Mouse (Mus musculus) frontal cortex, adult 2 months (tissue): Measurements from ENCODE around the gene Prkch. TPM values are rescaled to one million over a fixed set of nuclear protein-coding genes. Genes with fewer than 3 reads are reported as not detected.

Experiments used
- DNase-seq, 2 experiments: peaks; one replicate each; pipeline ENCODE4 v3.0.0; 2022; ENCODE audit warnings: low spot score in 1 of 2; ENCODE audit errors: extremely low spot score in 1 of 2
- polyA plus RNA-seq: library from polyadenylated mRNA; depleted of rRNA; stranded (reverse); fragments of >200 nt; gene quantifications from 2 replicates; pipeline ENCODE4 v1.2.3, GENCODE M21; 2012

Prkch gene
- polyA plus RNA-seq, 1 experiment: 3.1 TPM

- no peak for DNase-seq
These were observed 158.0 kb downstream of the Prkch start for GRCm38 (mm10) chr12:73742577-73742976.

- DNase-seq: no peak
These were observed 158.5 kb downstream of the Prkch start for GRCm38 (mm10) chr12:73743087-73743486.

DNA sequence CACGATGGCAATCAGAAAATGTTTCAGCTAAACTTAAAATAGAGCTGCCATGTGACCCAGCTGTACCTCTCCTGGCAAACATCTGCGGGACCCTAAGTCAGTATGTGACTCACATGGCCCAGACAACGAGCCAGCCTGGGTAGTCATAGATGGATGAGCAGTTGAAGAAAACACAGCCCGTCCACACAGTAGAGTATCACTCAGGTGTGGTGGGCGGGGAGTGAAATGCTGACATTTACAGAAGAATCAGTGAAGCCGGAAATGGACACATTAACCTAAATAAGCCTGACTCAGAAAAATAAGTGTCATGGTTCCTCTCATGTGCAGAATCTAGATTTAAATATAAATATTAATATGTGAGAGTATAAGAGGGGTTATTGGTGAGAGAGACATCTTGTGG lies 161.5 kb downstream of the Prkch start:
- DNase-seq: no peak

DNA sequence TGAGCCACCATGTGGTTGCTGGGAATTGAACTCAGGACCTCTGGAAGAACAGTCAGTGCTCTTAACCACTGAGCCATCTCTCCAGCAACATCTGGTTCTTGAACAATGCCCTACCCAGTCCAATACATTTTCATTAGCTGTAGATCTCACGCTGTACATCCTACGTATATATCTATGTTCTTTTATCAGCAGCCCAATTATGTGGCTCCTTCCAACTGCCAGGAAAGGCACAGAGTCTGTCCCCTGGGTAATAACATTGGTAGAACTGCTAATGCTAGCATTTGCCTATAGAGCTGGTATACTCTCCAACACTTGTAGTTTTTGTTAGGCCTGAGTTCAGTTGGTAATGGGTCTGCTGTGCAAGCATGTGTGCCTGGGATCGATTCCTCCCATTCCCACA lies 163.8 kb downstream of the Prkch start:
- DNase-seq: no peak

GRCm38 (mm10) chr12:73754476-73755150 lies 170.0 kb downstream of the Prkch start:
- no peak for DNase-seq

DNA sequence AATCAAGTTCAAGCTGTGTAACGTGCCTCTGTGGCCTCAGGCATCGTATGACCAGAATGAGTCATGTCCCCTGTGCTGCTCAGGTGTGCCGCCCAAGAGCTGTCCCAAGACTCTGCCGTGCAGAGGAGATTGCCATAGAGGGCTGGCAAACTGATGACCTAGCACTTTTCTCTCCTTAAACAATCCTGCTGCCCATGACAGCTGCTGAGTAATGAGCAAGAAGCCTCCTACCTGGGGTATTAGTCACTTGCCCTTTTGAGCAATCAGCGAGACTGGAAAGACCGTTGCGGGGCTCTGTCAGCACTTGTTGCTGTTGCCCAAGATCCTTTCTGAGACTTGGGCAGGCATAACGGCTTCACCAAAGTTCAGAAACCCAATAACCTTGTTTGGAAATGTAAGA lies 171.1 kb downstream of the Prkch start:
- DNase-seq: no peak

DNA sequence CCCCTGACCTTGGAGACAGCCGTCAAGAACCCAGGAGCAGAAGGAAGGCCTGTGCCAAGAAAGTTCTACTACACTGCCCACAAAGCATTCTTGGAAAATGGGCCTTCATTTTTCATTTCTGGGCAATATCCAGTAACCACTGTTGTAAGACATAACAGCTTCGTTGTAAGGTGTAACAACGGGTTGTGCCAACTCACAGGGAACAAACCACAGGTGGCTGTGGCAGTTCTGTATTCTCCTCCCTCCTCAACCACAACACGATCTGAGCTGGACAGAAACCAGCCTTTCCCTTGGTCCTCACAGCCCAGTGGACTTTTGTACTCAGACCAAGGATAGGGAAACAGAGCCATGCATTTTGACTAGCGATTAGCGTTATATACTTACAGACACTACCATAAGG lies 171.9 kb downstream of the Prkch start:
- no peak for DNase-seq

GRCm38 (mm10) chr12:73762001-73762400 lies 177.4 kb downstream of the Prkch start:
- no peak for DNase-seq

- peak; percentile 9 to 63 for DNase-seq
These were observed 178.2 kb downstream of the Prkch start for GRCm38 (mm10) chr12:73762762-73763161.

DNA sequence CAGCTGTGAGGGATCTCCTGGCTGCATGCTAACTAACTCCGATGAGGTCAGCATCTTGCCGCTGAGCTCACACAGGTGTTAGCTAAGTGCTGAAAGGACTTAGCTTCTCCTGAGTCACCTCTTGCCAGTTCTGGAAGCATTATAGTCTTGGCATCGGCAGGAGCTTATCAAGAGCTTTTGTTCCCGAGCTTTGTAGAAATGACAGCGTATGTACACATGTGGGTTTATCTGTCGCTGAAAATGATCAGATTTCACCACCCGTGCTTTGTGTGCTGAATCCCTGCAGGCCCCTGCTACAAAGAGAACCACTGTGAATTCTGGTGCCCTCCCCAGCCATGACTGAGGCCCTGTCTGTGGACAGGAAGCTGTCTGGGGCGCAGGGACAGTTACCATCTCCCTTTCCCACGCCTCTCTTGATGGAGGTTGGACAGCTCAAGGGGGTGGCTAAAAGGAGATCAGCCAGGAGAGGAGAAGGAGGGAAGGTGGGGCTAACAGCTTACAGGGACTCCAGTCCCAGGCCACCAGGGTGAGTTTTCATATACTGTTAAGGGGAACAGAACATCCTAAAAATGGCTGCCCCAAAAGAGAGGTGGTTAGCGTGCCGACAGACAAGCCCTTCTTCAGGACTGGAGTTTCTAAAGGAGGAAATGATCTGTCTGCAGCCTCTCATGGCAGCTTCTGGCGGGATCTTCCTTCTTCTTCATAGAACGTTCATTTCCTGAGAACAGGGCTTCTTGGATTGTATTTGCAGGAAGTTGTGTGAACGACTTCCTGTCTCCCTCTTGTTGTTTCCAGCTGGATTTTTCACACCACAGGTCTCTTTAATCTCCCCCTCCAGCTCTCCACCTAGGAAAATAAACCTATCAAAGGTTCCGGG lies 180.3 kb downstream of the Prkch start:
- no peak for DNase-seq

GRCm38 (mm10) chr12:73766152-73766551 lies 181.6 kb downstream of the Prkch start:
- DNase-seq: no peak

DNA sequence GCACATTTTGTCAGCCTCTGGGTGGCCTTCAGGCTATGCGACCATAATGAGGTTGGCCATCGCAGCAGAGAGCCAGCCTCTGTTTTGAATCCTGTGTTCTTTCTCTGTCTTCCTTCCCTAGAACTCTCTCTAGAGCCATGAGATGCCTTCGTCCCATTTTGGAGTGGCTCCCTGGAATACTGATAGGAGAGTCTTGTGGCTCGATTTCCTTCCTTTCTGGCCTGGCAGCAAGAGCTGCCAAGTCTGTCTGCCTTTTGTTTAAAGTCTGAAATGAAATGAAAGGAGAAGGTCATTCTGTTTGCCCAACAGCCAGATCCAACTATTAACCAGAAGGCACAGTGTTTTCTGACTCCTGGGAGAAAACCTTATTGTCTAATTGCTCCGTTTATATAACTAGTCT lies 184.2 kb downstream of the Prkch start:
- DNase-seq: no peak

DNA sequence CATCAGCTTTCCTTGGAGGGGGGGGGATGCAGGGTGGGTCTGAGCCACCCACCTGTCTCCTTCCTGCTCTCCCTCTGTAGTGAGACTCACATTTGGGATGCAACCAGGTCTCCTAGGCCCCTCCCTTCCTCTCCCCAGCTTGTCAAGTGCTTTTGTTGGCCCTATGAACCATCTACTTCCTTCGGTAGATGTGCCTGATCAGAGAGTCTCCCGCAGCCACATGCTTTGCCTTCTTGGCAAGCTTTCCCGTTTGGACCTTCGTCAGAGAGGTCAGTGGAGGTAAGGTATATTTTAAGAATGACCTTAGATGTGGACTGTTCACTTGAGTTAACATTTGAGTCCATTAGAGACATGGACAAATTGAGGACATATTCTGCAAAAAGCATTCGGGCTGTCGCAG lies 184.9 kb downstream of the Prkch start:
- no peak for DNase-seq

DNA sequence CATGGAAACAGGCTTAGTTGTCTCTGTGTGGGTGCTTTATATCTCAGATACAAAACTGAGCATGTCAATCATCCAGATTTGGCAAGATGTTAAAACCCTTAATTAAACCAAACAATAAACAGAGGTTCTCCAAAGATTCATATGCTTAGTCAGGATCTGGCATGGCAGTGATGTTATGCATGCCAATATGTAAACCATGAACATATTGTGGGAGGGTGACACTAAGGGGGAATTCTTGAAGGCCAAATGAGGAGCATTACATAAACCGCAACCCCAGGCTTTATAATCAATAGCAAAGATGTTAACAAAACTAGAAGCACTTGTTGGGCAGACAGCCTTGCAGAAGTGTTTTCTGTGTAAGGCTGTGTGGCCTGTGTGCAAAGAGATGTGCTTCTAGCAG lies 186.2 kb downstream of the Prkch start:
- DNase-seq: no peak

GRCm38 (mm10) chr12:73774793-73775385 lies 190.3 kb downstream of the Prkch start:
- DNase-seq: no peak

DNA sequence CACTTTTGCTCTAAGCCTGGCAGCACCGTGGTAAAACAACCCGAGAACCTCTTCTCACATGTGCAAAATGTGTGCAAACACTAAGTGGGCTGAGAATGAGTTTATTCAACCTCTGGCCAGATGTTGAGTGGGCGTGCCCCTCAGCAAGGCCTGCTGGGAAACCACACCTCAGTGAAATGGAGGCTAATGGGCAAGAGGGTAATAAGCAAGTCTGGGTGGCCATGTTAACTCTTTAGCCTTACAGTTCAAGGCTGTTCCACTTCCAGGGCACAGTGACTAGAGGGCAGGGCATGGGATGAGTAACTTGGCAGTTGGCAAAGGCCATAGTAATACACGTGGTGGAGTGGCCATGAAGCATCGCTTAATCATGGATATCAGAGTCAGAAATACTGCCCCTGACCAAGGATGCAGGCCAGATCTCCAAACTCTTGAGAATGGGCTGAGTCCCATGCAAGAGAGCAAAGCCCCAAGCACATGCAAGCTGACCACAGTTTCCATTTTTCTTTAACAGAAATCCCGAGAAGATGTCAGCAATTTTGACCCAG lies 191.9 kb downstream of the Prkch start:
- DNase-seq: no peak

DNA sequence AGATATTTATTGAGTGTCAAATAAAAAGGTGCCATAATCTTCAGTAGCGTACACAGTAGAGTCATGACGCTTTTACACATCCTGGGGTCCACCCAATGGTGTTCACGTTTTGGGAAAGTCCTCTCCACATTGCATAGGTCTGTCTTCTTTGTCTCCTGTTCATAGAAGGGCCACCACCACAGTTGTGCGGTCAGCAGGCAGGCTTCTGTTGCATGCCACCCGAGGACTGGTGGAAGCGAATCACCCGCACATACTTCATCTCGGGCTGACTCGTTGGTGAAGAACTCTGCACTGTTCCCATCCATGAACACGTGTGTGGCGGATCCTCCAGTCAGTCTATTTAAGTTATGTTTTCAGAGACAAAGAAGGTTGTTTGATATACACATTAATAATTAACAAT lies 193.1 kb downstream of the Prkch start:
- no peak for DNase-seq

- peak in 1 of 2 experiments; percentile 16 for DNase-seq
These were observed 195.0 kb downstream of the Prkch start for GRCm38 (mm10) chr12:73779332-73780231.

DNA sequence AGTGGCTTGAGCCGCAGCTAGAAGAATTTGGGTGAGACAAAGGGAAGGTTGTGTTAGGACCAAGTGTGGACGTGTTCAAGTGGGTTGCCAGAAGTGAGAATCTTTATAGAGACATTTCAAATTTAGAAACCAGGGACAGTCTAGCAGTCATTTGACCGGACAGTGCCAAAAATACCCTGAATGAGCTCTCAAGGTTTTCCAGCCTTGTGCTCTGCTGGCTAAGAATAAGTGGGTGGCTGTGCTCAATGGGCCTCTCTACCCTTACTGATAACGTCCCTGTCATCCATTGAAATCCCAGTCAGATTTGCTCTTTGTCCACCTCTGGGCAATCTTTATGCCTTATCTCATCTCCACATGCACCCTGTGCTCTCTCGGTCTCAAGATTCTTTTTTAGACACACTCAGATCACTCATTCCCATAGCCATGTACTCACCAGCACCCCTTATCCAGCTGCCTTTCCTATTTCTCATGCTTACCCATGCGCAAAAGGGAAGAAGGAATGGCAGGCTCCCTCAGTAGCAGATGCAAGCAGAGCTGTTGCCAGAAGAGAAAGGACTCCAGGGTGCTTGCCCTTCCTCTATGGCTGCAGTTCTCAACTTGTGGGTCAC lies 196.9 kb downstream of the Prkch start:
- DNase-seq: no peak

DNA sequence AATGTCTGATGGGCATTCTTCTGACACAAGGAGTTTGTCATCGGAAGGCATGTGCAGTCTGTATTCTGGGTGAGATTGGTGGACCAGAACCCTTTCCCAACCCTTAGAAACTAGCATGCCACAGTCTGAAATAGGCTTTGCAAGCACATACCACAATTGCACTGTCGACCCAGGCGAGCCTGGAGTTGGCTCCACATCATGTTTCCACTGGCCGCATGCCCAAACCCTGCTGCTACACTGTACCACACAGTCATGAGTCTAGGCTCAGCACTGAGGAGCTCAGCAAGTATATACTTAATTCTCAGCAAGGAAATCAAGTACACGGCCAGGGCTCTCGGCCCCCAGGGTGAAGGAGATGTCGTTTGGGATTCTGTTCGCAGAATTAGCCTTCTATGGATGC lies 202.3 kb downstream of the Prkch start:
- DNase-seq: peak in 1 of 2 experiments; percentile 35
